Mouse (Mus musculus): ENCODE results near the gene Gm21812. TPM values are rescaled to one million over a fixed set of nuclear protein-coding genes. Genes with fewer than 3 reads are reported as not detected.
"Not testable (repeated sequence)": the region's sequence is repeated elsewhere in the genome, so short reads cannot be mapped to it uniquely, and the experiment has no call there.

Gene Gm21812
- not detected for total RNA-seq (2021)

- DNase-seq (ENCODE audit: low spot score); intact Hi-C loops (cut with DNase I): not testable (repeated sequence)
Observed at GRCm38 (mm10) chrY:9347084-9347483, at the start of gene Gm21812. Gm21812 (minus strand) TSS chrY:9347184.

Other genes starting within 250 kb of the Gm21812 start
- not detected for gene Gm21292, start 213.3 kb downstream of the Gm21812 start, total RNA-seq (2021)
- gene Gm21721, start 145.0 kb downstream of the Gm21812 start, total RNA-seq (2021), result not detected
- gene Gm21874, start 69.0 kb upstream of the Gm21812 start, total RNA-seq (2021), result not detected

Measured in heart, postnatal 25 days (tissue).